Mouse (Mus musculus) embryo, embryonic 10.5 days (tissue): ENCODE results near the gene Ankle1.

ENCODE experiments used
- DNase-seq: peaks from one replicate; pipeline ENCODE4 v3.0.0-alpha.2; 2015; ENCODE audit warnings: low spot score

Gene Ankle1

GRCm38 (mm10) chr8:71381971-71382961 is 23.5 kb upstream of the Ankle1 start:
- DNase-seq: peak; percentile 92

- DNase-seq: peak; percentile 61
Measured at GRCm38 (mm10) chr8:71383396-71383795, 22.4 kb upstream of the Ankle1 start.

GRCm38 (mm10) chr8:71383860-71384259 is 21.9 kb upstream of the Ankle1 start:
- no peak for DNase-seq

- DNase-seq: no peak
Measured at GRCm38 (mm10) chr8:71385212-71385835, 20.5 kb upstream of the Ankle1 start.

DNA sequence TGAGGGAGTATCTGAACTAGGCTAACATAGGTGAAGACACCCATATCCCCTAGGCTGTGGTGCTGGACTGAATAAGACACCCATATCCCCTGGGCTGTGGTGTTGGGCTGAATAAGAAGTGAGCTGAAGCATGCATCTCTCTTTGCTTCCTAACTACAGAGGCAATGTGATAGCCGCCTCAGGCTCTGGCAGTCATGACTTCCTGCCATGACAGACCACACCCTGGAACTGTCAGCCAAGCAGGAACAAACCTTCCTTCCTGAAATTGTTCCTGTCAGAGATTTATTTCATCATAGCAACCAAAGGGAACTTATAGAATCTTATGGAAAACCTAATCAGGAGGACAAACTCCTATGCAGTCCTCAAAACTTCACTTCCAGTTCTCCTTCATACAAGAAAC is 17.5 kb upstream of the Ankle1 start:
- no peak for DNase-seq

DNA sequence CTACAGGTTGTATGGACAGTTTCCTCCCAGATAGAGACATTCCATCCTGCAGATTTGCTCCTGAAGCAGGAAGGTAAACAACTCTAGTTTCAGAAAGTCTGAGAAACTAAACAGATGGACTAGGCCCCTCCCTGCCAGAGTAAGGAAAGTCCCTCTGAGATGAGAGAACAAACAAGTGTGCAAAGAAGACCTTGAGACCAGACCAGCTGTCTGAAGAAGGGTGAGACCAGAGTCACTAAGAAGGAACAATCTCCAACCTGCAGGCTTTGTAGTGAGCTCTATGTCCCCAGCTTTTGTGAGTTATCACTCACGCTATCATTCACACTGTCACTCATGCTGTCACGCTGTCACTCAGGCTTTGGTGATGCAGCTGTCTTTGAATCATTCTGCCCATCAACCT is 14.1 kb upstream of the Ankle1 start:
- no peak for DNase-seq

GRCm38 (mm10) chr8:71392391-71392790 is 13.4 kb upstream of the Ankle1 start:
- no peak for DNase-seq

DNA sequence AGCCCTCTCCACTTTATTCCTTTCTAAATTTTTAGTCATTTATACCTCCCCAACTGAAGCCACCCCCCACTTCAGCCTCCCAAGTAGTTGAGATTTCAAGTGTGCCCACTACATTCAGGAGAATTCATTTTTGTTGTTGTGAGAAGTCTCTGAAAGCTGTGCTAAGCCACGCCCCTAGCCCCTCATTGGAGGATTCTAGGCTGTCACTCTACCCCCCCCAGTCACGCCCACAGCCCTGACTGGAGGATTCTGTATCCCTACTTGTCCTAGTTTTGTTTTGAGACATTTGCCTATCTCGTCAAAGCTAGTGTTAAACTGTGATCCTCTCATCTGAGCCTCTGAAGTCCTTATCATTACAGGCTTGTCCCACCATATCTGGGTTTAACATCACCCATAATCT is 12.9 kb upstream of the Ankle1 start:
- DNase-seq: peak; percentile 80

DNA sequence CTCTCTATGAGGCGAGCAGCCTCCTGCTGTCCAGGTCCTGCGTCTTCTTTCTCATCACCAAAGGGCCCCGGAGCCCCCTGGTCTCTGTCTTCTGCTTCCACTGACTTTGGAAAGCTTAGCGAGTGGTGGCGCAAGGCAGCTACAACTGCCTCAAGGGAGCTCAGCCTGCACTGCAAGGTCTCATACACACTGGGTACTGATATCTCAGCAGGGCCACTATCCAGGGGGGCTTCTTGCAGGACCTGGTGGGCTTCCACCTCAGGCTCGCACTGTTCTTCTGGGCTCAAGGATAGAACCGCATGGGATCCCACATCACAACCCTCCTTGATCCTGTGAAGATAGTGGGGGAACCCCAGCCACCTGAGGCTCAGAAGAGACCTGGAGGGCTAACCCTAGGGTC is 11.3 kb upstream of the Ankle1 start:
- DNase-seq: no peak

DNA sequence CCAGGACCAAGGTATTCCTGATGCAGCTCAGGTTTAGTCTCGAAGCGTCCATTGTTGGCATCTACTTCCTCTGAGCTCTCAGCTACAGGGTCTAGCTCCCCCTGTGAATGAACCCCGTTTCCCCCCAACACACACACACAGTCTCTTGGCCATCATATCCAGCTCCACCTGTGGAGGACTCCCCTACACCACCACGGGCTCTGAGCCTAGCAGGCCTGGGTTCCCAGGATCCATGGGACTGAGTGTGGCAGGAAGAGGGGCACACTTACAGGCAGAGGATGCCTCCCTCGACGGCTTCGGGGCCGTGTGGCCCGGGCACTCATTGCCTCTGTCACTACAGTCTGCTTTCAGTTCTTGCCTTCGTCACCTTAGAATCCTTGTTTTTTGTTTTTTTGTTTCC is 10.7 kb upstream of the Ankle1 start:
- no peak for DNase-seq

- DNase-seq: no peak
Measured at GRCm38 (mm10) chr8:71395629-71396028, 10.2 kb upstream of the Ankle1 start, which contains the start of gene Ushbp1. Gene Ushbp1 (minus strand): TSS chr8:71395802.

GRCm38 (mm10) chr8:71396639-71397305 is 9.0 kb upstream of the Ankle1 start, which contains the start of gene Babam1:
Gene Babam1 (plus strand): TSS chr8:71396861.
- DNase-seq: peak; percentile 97

GRCm38 (mm10) chr8:71397701-71398100 is 8.1 kb upstream of the Ankle1 start:
- no peak for DNase-seq

GRCm38 (mm10) chr8:71400826-71401225 is 5.0 kb upstream of the Ankle1 start:
- no peak for DNase-seq

- DNase-seq: no peak
Measured at GRCm38 (mm10) chr8:71401454-71401853, 4.4 kb upstream of the Ankle1 start.

GRCm38 (mm10) chr8:71402446-71402964 is 3.3 kb upstream of the Ankle1 start:
- DNase-seq: no peak

DNA sequence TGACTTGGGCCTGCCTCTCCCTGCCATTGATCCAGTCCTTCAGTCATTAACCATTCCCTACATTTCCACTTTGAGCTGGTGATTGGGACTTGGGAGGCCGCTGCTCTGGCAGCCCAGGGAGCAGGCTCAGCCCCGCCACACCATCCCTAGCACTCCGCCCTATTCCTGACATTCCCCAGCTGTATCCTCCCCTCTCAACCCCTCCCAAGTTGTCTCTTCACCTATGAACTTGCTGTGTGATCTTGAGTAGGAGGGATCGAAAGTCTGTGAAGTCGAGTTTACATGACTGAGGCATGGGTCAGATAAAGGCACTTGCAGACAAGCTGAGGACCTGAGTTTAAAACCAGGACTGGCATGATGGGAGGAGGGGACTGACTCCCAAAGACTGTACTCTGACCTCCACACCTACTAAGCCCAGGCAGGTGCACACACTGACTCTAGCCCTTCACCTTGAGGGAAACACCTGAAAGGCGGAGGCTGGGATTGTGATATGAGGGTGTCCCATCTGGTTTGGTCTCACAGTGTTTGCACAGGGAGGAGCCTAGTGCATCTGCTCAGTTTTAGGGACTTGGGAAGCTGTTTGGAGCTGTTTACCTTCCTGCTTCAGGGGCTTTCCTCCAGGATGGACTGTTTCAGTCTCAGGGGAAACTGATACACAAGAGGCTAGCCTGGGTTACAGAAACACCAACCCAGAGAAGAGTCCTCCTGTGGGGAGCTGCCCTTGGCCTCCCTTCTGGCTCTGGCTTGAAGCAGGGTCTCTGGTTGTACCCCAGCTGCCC is 2.5 kb upstream of the Ankle1 start:
- DNase-seq: no peak

DNA sequence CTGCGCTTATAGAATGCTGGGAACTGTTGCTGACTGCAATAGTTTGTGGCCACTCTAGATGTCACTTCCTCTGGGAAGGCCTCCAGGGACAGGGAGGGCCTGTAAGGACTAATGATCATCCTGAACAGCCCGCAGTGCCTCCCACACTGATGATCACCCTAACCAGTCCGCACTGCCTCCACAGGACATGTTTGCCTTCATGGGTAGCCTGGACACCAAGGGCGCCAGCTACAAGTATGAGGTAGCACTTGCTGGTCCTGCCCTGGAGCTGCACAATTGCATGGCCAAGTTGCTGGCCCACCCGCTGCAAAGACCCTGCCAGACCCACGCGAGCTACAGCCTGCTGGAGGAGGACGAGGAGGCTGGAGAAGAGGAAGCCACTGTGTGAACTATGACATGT is 1.8 kb upstream of the Ankle1 start:
- no peak for DNase-seq

DNA sequence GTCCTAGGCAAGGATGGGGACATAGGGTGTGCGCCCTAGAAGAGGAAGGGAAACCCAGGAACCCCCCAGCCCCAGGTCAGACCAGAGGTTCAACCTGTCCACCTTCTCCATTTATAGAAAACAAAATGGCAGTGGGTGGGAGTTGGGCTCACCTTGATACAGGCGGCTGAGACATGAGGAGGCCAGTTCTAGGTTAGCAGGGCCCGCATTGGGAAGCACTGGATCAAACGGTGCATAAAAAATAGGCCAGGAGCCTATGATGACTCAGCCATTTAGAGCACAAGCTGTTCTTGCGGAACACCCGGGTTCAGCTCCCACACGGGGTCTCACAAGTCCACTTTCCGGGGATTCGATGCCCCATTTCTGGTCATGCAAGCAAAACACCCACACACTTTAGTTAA is 859 bp upstream of the Ankle1 start:
- DNase-seq: no peak

DNA sequence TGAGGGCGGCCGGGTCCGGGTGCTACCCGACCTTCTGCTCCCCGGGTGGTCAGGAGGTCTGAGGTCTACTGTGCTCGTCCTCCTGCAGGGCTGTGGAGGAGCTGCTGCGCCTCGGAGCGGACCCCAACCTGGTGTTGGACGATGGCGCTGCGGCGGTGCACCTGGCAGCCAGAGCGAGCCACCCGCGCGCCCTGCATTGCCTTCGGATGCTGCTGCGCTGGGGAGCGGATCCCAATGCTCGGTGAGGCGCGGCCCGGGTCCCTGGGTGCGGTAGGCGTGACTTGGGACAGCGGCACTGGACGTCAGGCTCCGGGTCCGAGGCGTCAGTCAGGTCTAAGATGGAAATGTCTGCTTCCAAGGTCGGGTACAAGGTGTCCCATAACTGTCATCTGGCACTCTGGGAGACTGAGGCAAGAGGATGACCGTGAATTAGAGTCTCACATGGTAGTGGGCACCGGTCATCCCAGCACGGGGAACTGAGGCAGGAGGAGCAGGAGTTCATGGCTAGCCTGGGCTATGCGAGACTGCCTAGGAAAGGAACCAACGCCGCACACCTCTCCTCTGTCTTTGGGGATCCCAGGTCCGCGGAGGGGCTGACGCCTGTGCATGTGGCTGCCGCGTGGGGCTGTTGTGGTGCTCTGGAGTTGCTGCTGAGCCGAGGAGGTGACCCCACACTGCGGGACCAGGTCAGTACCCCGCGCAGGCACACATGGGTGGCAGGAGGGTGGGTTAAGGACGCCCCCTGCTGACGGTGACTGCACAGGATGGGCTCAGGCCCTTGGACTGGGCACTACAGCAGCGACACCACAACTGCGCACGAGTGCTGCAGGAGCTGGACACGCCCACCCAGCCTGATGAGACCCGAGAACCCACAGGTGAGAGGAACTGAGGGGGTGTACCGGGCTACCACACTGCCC is 547 bp downstream of the Ankle1 start:
- DNase-seq: peak; percentile 88
